Mouse (Mus musculus) cortical plate, adult 2 months (tissue): ENCODE results near the gene Cacna2d3.

Experiments used
- CTCF ChIP-seq: fragments of 200-500 bp; IDR thresholded peaks from 2 replicates; pipeline ENCODE4 v1.5.1; 2011; ENCODE audit warnings: mild to moderate bottlenecking, control low read depth, low read length; ENCODE audit not compliant: insufficient read depth; ENCODE audit errors: extremely low read depth
- POLR2A ChIP-seq: fragments of 200-500 bp; IDR thresholded peaks from 2 replicates; pipeline ENCODE4 v1.6.1; 2011; ENCODE audit warnings: mild to moderate bottlenecking, low read length, control low read depth; ENCODE audit not compliant: insufficient read depth; ENCODE audit errors: extremely low read depth

DNA sequence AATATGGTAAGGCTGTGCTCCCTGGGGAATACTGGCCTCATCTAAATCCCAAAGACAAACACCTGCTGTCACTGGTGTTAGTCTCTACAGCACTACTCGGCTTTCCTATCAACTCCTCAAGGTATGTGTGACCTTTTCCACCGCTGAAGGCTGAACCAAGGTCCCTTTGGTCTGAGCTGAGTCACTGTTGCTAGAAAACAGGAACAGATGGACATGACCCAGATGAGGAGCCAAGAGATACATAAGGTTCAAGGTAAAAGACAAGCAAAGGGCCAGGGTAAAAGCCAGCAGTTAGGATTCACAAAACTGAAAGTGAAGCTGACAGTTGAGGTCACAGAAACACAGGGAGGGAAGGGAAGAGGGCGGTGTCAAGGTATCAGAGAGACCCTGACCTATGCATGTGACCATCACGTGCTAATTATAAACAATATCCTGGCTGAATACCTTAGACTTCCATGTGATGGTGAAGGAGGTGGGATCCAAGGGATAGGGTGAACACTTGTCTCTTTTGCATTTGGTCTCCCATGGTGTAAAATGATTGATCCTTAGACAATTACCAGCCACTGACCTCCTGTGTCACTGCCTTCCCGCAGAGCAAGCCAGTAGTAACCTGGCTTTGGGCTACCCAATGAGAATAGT, 288.5 kb downstream of the Cacna2d3 start:
- TF ChIP-seq CTCF, result no peak
- no peak for TF ChIP-seq POLR2A
